ENCODE assay signal across 24 mouse cellular contexts in the genomic region with DNA sequence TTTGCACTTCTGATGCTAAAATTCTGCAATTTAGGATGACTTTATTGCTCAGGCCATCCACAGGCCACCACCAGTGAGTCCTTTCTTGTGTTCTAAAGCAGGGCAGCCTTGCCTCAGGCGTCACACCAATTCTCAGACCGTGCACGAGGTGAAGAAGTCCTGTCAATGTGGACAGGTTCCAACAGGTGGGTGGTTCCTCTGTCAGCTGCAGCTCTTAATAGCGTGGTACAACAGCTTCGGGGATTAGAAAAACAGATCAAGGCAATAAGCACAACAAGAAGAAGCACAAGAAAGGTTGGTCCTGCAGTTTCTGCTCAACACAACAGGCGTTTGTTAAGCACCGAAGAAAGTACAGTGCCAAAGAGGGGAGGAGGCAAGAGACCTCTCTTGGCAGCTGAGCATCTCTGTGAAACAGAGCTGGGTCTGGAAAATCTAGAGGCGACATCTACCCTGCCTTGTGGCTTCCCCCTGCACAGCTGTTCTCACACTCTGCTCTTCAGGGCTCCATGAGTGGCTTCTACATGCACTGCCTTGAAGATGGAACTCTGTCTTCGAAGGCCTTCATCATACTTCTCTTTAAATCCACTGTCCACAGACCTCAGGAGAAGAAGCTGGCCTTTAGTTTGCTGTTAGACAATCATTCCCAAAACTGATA. TPM values are rescaled to one million over a fixed set of nuclear protein-coding genes. Genes with fewer than 3 reads are reported as not detected.
A peak's percentile ranks its signal among the peaks of the same experiment; 100 is the strongest.
DNase-seq lines count a peak whose midpoint lies in the region; ATAC-seq and TF ChIP-seq lines count a peak whose summit lies in the region.
"Had no signal": no experiment of that assay in that cellular context is flagged by ENCODE, and none has a peak within 500 bp of the region (broad histone marks: within the 10 kb centered on the region; RNA-seq: fewer than 3 reads in every experiment).

No protein-coding gene starts in this region.

- H3K9ac ChIP-seq in heart, embryonic 12.5 days, result no peak overlapping the region
- no peak overlapping the region for H3K9ac ChIP-seq in midbrain, embryonic 11.5 days (ENCODE audit: low read length)
- H3K9ac ChIP-seq in midbrain, embryonic 16.5 days (ENCODE audit: low read depth, low read length), result no peak overlapping the region
- peak overlapping the region; percentile 48 for H3K9ac ChIP-seq in liver, postnatal 0 days (replicated peaks)
- H3K9ac ChIP-seq in midbrain, embryonic 14.5 days (replicated peaks; ENCODE audit: low read length), result no peak overlapping the region
- H3K9ac ChIP-seq: embryonic facial prominence, embryonic 15.5 days had no signal

- H3K9me3 ChIP-seq in heart, embryonic 12.5 days (replicated peaks), result no peaks in the 10 kb centered on the region
- no peaks in the 10 kb centered on the region for H3K9me3 ChIP-seq in midbrain, embryonic 11.5 days (ENCODE audit: control insufficient read depth, low read length)
- H3K9me3 ChIP-seq in midbrain, embryonic 16.5 days (replicated peaks; ENCODE audit: control insufficient read depth, low read length, poor library complexity, severe bottlenecking), result no peaks in the 10 kb centered on the region
- H3K9me3 ChIP-seq in limb, embryonic 10.5 days (replicated peaks), result no peaks in the 10 kb centered on the region
- no peaks in the 10 kb centered on the region for H3K9me3 ChIP-seq in liver, postnatal 0 days (ENCODE audit: low read length)
- no peaks in the 10 kb centered on the region for H3K9me3 ChIP-seq in midbrain, embryonic 14.5 days (ENCODE audit: control insufficient read depth, low read length)
- H3K9me3 ChIP-seq: embryonic facial prominence, embryonic 15.5 days; forebrain, embryonic 10.5 days had no signal

- H3K27me3 ChIP-seq in heart, embryonic 12.5 days (replicated peaks), result no peaks in the 10 kb centered on the region; the same call in 1 of the 2 replicates
- no peaks in the 10 kb centered on the region for H3K27me3 ChIP-seq in midbrain, embryonic 11.5 days (ENCODE audit: control insufficient read depth, insufficient read depth, low read length)
- H3K27me3 ChIP-seq in midbrain, embryonic 16.5 days (ENCODE audit: control insufficient read depth, insufficient read depth, low read depth, low read length), result no peaks in the 10 kb centered on the region
- H3K27me3 ChIP-seq in limb, embryonic 10.5 days (ENCODE audit: low read depth, poor library complexity, severe bottlenecking), result no peaks in the 10 kb centered on the region
- no peaks in the 10 kb centered on the region for H3K27me3 ChIP-seq in liver, postnatal 0 days (ENCODE audit: insufficient read depth, low read length)
- H3K27me3 ChIP-seq in midbrain, embryonic 14.5 days (ENCODE audit: control insufficient read depth, insufficient read depth, low read length), result no peaks in the 10 kb centered on the region
- H3K27me3 ChIP-seq: embryonic facial prominence, embryonic 15.5 days had no signal

- TF ChIP-seq CTCF in liver, postnatal 0 days (IDR thresholded peaks at IDR 0.05; ENCODE audit: low read depth), result no peak

- DNase-seq in heart, postnatal 4 days, result no peak
- DNase-seq in midbrain, embryonic 11.5 days (ENCODE audit: low spot score, missing footprints), result peak; percentile 61
- DNase-seq in limb, embryonic 10.5 days (ENCODE audit: low spot score), result no peak
- DNase-seq in liver, postnatal 0 days, result no peak
- DNase-seq in midbrain, embryonic 14.5 days, result no peak
- DNase-seq in testis, postnatal 14 days (ENCODE audit: low spot score), result no peak
- DNase-seq: cerebellum, postnatal 10 days; embryo, embryonic 11 days; kidney, postnatal 14 days; thymus, postnatal 4 days had no signal

- H3K27ac ChIP-seq in heart, embryonic 12.5 days (ENCODE audit: poor library complexity, severe bottlenecking), result peak overlapping the region; percentile 98; the same call in 1 of the 2 replicates
- no peak overlapping the region for H3K27ac ChIP-seq in midbrain, embryonic 11.5 days (ENCODE audit: low read depth, low read length)
- H3K27ac ChIP-seq in midbrain, embryonic 16.5 days (ENCODE audit: low read length), result no peak overlapping the region
- 0 out of 2 replicates have a peak overlapping the region, but pooled peaks have one; percentile 19 for H3K27ac ChIP-seq in limb, embryonic 10.5 days
- H3K27ac ChIP-seq in liver, postnatal 0 days (ENCODE audit: low read depth), result peak overlapping the region; percentile 97
- no peak overlapping the region for H3K27ac ChIP-seq in midbrain, embryonic 14.5 days (replicated peaks; ENCODE audit: low read depth, low read length)
- H3K27ac ChIP-seq: forebrain, embryonic 10.5 days had no signal

- ATAC-seq in heart, embryonic 12.5 days (ENCODE audit: insufficient number of reproducible peaks, low FRiP score), result no peak
- no peak for ATAC-seq in midbrain, embryonic 11.5 days (ENCODE audit: low FRiP score)
- ATAC-seq in midbrain, embryonic 16.5 days, result no peak
- no peak for ATAC-seq in liver, postnatal 0 days
- ATAC-seq in midbrain, embryonic 14.5 days (ENCODE audit: low FRiP score, low TSS enrichment), result no peak

- TF ChIP-seq EP300 in liver, postnatal 0 days (IDR thresholded peaks at IDR 0.05; ENCODE audit: low read depth), result no peak

- H3K4me2 ChIP-seq in heart, embryonic 12.5 days, result no peak overlapping the region
- H3K4me2 ChIP-seq in midbrain, embryonic 11.5 days, result no peak overlapping the region
- H3K4me2 ChIP-seq in midbrain, embryonic 16.5 days (ENCODE audit: low read length), result no peak overlapping the region
- H3K4me2 ChIP-seq in liver, postnatal 0 days (ENCODE audit: low read depth, low read length), result peak overlapping the region; percentile 31
- H3K4me2 ChIP-seq in midbrain, embryonic 14.5 days (ENCODE audit: low read length), result no peak overlapping the region
- H3K4me2 ChIP-seq: embryonic facial prominence, embryonic 15.5 days had no signal

- WGBS in heart, embryonic 12.5 days, result 78% methylated on average over 9 of the region's 9 CpGs
- WGBS in midbrain, embryonic 11.5 days, result 86% methylated on average over 9 of the region's 9 CpGs
- WGBS in midbrain, embryonic 16.5 days, result 83% methylated on average over 9 of the region's 9 CpGs
- WGBS in limb, embryonic 10.5 days, result 76% methylated on average over 9 of the region's 9 CpGs
- 61% methylated on average over 9 of the region's 9 CpGs for WGBS in liver, postnatal 0 days (ENCODE audit: insufficient replicate concordance)
- 88% methylated on average over 9 of the region's 9 CpGs for WGBS in midbrain, embryonic 14.5 days

- no peak overlapping the region for H3K4me3 ChIP-seq in heart, embryonic 12.5 days
- no peak overlapping the region for H3K4me3 ChIP-seq in midbrain, embryonic 11.5 days (ENCODE audit: low read depth, low read length)
- H3K4me3 ChIP-seq in midbrain, embryonic 16.5 days (ENCODE audit: low read depth, low read length), result no peak overlapping the region
- H3K4me3 ChIP-seq in limb, embryonic 10.5 days, result no peak overlapping the region
- H3K4me3 ChIP-seq in liver, postnatal 0 days (ENCODE audit: low read depth, low read length), result no peak overlapping the region
- no peak overlapping the region for H3K4me3 ChIP-seq in midbrain, embryonic 14.5 days (replicated peaks; ENCODE audit: low read depth, low read length)
- H3K4me3 ChIP-seq: embryonic facial prominence, embryonic 15.5 days; forebrain, embryonic 10.5 days; left cerebral cortex, adult 2 months had no signal

- peaks cover 51% of the 10 kb centered on the region for H3K4me1 ChIP-seq in heart, embryonic 12.5 days (replicated peaks)
- H3K4me1 ChIP-seq in midbrain, embryonic 11.5 days (ENCODE audit: control insufficient read depth, insufficient read depth, low read length), result no peaks in the 10 kb centered on the region
- no peaks in the 10 kb centered on the region for H3K4me1 ChIP-seq in midbrain, embryonic 16.5 days (ENCODE audit: control insufficient read depth, insufficient read depth, low read length)
- H3K4me1 ChIP-seq in limb, embryonic 10.5 days, result peaks cover 10% of the 10 kb centered on the region
- H3K4me1 ChIP-seq in liver, postnatal 0 days (ENCODE audit: insufficient read depth), result peaks cover 36% of the 10 kb centered on the region
- H3K4me1 ChIP-seq in midbrain, embryonic 14.5 days (ENCODE audit: control insufficient read depth, insufficient read depth, low read length), result no peaks in the 10 kb centered on the region

- no peaks in the 10 kb centered on the region for H3K36me3 ChIP-seq in heart, embryonic 12.5 days
- H3K36me3 ChIP-seq in midbrain, embryonic 11.5 days (ENCODE audit: control insufficient read depth, insufficient read depth, low read length), result no peaks in the 10 kb centered on the region
- no peaks in the 10 kb centered on the region for H3K36me3 ChIP-seq in midbrain, embryonic 16.5 days (ENCODE audit: control insufficient read depth, insufficient read depth, low read length)
- no peaks in the 10 kb centered on the region for H3K36me3 ChIP-seq in limb, embryonic 10.5 days
- H3K36me3 ChIP-seq in liver, postnatal 0 days (replicated peaks; ENCODE audit: insufficient read depth, low read length), result no peaks in the 10 kb centered on the region; the same call in 1 of the 2 replicates
- H3K36me3 ChIP-seq in midbrain, embryonic 14.5 days (ENCODE audit: control insufficient read depth, insufficient read depth, low read length), result no peaks in the 10 kb centered on the region; the same call in 1 of the 2 replicates
- H3K36me3 ChIP-seq: embryonic facial prominence, embryonic 15.5 days; forebrain, embryonic 10.5 days had no signal

RNA-seq across cellular contexts. Expression of a gene that starts 7.9 kb away (rescaled TPM):
- 95.4 and 97.7 TPM in 2 replicates for polyA plus RNA-seq in heart, embryonic 12.5 days (2016; fragmentation: Nextera tagmentation; extraction: Ambion mirVana)
- total RNA-seq in heart, postnatal 4 days (2021), result 10 to 100 TPM; 36.7 to 43.5 TPM
- polyA plus RNA-seq in midbrain, embryonic 11.5 days (2014; fragmentation: Nextera tagmentation; extraction: Ambion mirVana), result 369 and 397 TPM in 2 replicates
- 135 and 158 TPM in 2 replicates for polyA plus RNA-seq in midbrain, embryonic 16.5 days (2015; fragmentation: Nextera tagmentation; extraction: Ambion mirVana)
- 235 and 264 TPM in 2 replicates for polyA plus RNA-seq in limb, embryonic 10.5 days (2016; fragmentation: Nextera tagmentation; extraction: Ambion mirVana)
- polyA plus RNA-seq in liver, postnatal 0 days (2015; fragmentation: Nextera tagmentation; extraction: Ambion mirVana), result 26.2 and 26.7 TPM in 2 replicates
- polyA plus RNA-seq in midbrain, embryonic 14.5 days (2014; fragmentation: Nextera tagmentation; extraction: Ambion mirVana), result 163 and 207 TPM in 2 replicates

RNA-seq across cellular contexts. Expression of a gene that starts 13.7 kb away (rescaled TPM):
- 4.0 and 4.9 TPM in 2 replicates for polyA plus RNA-seq in heart, embryonic 12.5 days (2016; fragmentation: Nextera tagmentation; extraction: Ambion mirVana)
- total RNA-seq in heart, postnatal 4 days (2021), result 10 to 100 TPM; 36.8 to 42.9 TPM
- polyA plus RNA-seq in midbrain, embryonic 11.5 days (2014; fragmentation: Nextera tagmentation; extraction: Ambion mirVana), result 6.5 and 6.8 TPM in 2 replicates
- 8.4 and 10.8 TPM in 2 replicates for polyA plus RNA-seq in midbrain, embryonic 16.5 days (2015; fragmentation: Nextera tagmentation; extraction: Ambion mirVana)
- polyA plus RNA-seq in limb, embryonic 10.5 days (2016; fragmentation: Nextera tagmentation; extraction: Ambion mirVana), result 34.4 and 34.7 TPM in 2 replicates
- 103 and 122 TPM in 2 replicates for polyA plus RNA-seq in liver, postnatal 0 days (2015; fragmentation: Nextera tagmentation; extraction: Ambion mirVana)
- 4.7 and 7.3 TPM in 2 replicates for polyA plus RNA-seq in midbrain, embryonic 14.5 days (2014; fragmentation: Nextera tagmentation; extraction: Ambion mirVana)
- total RNA-seq: megakaryocyte-erythroid progenitor cell, adult 5-6 weeks had no signal

RNA-seq across cellular contexts. Expression of a gene that starts 37.0 kb away (rescaled TPM):
- 5.6 and 6.5 TPM in 2 replicates for polyA plus RNA-seq in heart, embryonic 12.5 days (2016; fragmentation: Nextera tagmentation; extraction: Ambion mirVana)
- total RNA-seq in heart, postnatal 4 days (2021), result 1 to 10 TPM; 5.4 to 6.3 TPM
- 41.2 and 42.6 TPM in 2 replicates for polyA plus RNA-seq in midbrain, embryonic 11.5 days (2014; fragmentation: Nextera tagmentation; extraction: Ambion mirVana)
- polyA plus RNA-seq in midbrain, embryonic 16.5 days (2015; fragmentation: Nextera tagmentation; extraction: Ambion mirVana), result 8.3 and 8.7 TPM in 2 replicates
- 2.7 and 4.2 TPM in 2 replicates for polyA plus RNA-seq in limb, embryonic 10.5 days (2016; fragmentation: Nextera tagmentation; extraction: Ambion mirVana)
- 7.2 and 9.6 TPM in 2 replicates for polyA plus RNA-seq in liver, postnatal 0 days (2015; fragmentation: Nextera tagmentation; extraction: Ambion mirVana)
- 13.7 and 19.4 TPM in 2 replicates for polyA plus RNA-seq in midbrain, embryonic 14.5 days (2014; fragmentation: Nextera tagmentation; extraction: Ambion mirVana)

RNA-seq across cellular contexts. Expression of a gene that starts 52.7 kb away (rescaled TPM):
- polyA plus RNA-seq in heart, embryonic 12.5 days (2016; fragmentation: Nextera tagmentation; extraction: Ambion mirVana), result not detected in 2 replicates
- total RNA-seq in heart, postnatal 4 days (2021), result not detected
- polyA plus RNA-seq in midbrain, embryonic 11.5 days (2014; fragmentation: Nextera tagmentation; extraction: Ambion mirVana), result not detected in 2 replicates
- not detected in 2 replicates for polyA plus RNA-seq in midbrain, embryonic 16.5 days (2015; fragmentation: Nextera tagmentation; extraction: Ambion mirVana)
- polyA plus RNA-seq in limb, embryonic 10.5 days (2016; fragmentation: Nextera tagmentation; extraction: Ambion mirVana), result not detected in 2 replicates
- polyA plus RNA-seq in liver, postnatal 0 days (2015; fragmentation: Nextera tagmentation; extraction: Ambion mirVana), result not detected in 2 replicates
- polyA plus RNA-seq in midbrain, embryonic 14.5 days (2014; fragmentation: Nextera tagmentation; extraction: Ambion mirVana), result not detected in 2 replicates
- total RNA-seq: adrenal gland, postnatal 36 days; ES-E14; gastrocnemius, postnatal 4 days; left cerebral cortex, adult 2 months; megakaryocyte-erythroid progenitor cell, adult 5-6 weeks had no signal
- polyA plus RNA-seq: embryonic facial prominence, embryonic 15.5 days; forebrain, embryonic 10.5 days; frontal cortex, adult 2 months; hindbrain, embryonic 11.5 days; intestine, embryonic 14.5 days; limb, embryonic 11.5 days; neural tube, embryonic 14.5 days had no signal

Comparison
In these comparisons a context has a peak if more than half of its experiments do, and no peak if none do; other contexts are left out.
1. H3K27ac ChIP-seq: peak in heart, embryonic 12.5 days (single experiment), limb, embryonic 10.5 days (single experiment) and liver, postnatal 0 days (single experiment); none in midbrain, embryonic 11.5 days (single experiment), midbrain, embryonic 16.5 days (single experiment) and midbrain, embryonic 14.5 days (single experiment).